Mouse (Mus musculus) cerebellum, adult 2 months (tissue): ENCODE data around the gene Nup133. TPM values are rescaled to one million over a fixed set of nuclear protein-coding genes. Genes with fewer than 3 reads are reported as not detected.

Source experiments
- DNase-seq, 2 experiments: peaks; one replicate each; pipeline ENCODE4 v3.0.0; 2021
- H3K27ac ChIP-seq: fragments of 200-500 bp; 2 replicates; pipeline ENCODE4 v1.5.1; 2012; ENCODE audit warnings: low read length, control low read depth, inconsistent platforms; ENCODE audit not compliant: insufficient read depth
- H3K27me3 ChIP-seq: fragments of 200-500 bp; 2 replicates; pipeline ENCODE4 v1.6.1; 2012; ENCODE audit warnings: inconsistent platforms, mild to moderate bottlenecking, low read length, moderate library complexity; ENCODE audit not compliant: control insufficient read depth, insufficient read depth
- H3K4me1 ChIP-seq: fragments of 200-500 bp; 2 replicates; pipeline ENCODE4 v1.6.1; 2011; ENCODE audit warnings: low read length; ENCODE audit not compliant: control insufficient read depth, insufficient read depth
- H3K4me3 ChIP-seq: fragments of 200-500 bp; replicated peaks from 2 replicates; pipeline ENCODE3; 2011; ENCODE audit warnings: mild to moderate bottlenecking, low read depth, low read length, control low read depth; ENCODE audit not compliant: insufficient read depth
- CTCF ChIP-seq: fragments of 200-500 bp; IDR thresholded peaks from 2 replicates; pipeline ENCODE4 v1.5.1; 2011; ENCODE audit warnings: low read depth, mild to moderate bottlenecking, control low read depth, low read length, moderate library complexity, borderline replicate concordance; ENCODE audit not compliant: insufficient read depth
- POLR2A ChIP-seq: fragments of 200-500 bp; IDR thresholded peaks from 2 replicates; pipeline ENCODE4 v1.6.1; 2011; ENCODE audit warnings: low read length, control low read depth, borderline replicate concordance; ENCODE audit not compliant: insufficient read depth
- WGBS: fragments of 180-500 bp; shearing (Covaris S2); methylation state at CpG from one replicate; pipeline ENCODE4 v1.1.7; 2018; 5-methylcytosine and 5-hydroxymethylcytosine counted together
- polyA plus RNA-seq: library from polyadenylated mRNA; depleted of rRNA; stranded (reverse); fragments of >200 nt; gene quantifications from 2 replicates; pipeline ENCODE4 v1.2.3, GENCODE M21; 2012; rRNA removed

Gene Nup133
- polyA plus RNA-seq, 1 experiment = 21.8 TPM

DNA sequence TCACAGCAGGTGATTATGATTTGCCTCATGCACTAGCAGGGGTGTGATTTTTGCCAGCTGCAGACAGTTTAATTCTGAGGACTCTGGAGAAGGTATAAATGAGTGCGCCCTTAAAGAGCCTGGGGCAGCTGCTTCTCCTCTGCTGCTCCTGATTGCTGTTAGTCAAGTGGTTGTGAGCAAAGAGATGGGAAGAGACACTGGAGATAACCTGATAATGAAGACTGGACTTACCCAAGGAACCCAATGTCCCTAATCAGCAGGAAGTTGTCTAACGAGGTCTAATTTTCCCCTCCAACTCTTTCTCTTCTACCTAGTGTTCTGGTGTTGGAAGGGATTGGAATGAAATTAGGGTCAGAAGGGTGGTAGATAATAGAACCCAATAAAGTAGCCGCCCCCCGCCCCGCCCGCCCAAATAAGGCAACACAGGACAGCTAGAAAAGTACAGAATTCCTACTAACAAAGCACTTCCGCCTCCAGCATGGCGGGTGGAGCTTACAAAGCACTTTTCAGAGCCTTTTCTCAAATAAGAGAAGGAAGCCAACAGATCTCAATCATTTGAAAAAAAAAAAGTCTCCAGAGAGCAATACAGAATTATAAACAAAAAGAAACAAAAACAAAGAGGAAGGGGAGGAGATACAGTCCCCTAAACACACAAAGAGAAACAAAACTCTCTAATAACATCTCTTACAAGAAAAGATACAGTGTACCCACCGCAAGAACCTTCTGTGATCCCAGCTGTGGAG lies 94.2 kb downstream of the Nup133 start:
- no peak for TF ChIP-seq CTCF
- no peak for TF ChIP-seq POLR2A
- DNase-seq = peak in 1 of 2 experiments; percentile 5
- WGBS = 95% methylated on average over 9 of the region's 9 CpGs
- H3K27ac ChIP-seq = no peak overlapping the region
- no peaks in the 10 kb centered on the region for H3K27me3 ChIP-seq
- H3K4me1 ChIP-seq = peaks cover 16% of the 10 kb centered on the region
- no peak overlapping the region for H3K4me3 ChIP-seq

DNA sequence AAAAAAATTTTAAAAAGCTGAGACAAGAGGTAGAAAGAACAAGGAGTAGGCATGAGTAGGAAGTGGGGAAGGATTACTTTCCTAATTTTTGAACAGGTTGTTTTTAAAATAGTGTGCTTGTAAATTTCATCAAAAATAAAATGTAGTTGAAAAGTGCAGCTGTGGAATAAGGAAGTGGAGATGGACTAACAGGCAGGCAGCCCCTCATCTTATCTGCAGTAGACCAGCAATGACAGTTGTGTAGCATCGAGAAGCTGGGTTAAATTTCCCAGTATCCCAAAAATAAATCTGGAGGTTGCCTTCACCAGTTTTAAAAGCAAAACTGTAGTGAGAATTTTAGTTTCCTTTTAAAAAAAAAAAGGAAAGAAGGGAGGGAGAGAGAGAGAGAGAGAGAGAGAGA lies 94.8 kb downstream of the Nup133 start:
- WGBS = 71% methylated on average over 1 of the region's 1 CpGs
- Histone ChIP-seq H3K4me1 (peaks cover 16% of the 10 kb centered on the region), H3K4me3 (no peak overlapping the region), H3K27ac (no peak overlapping the region), H3K27me3 (no peaks in the 10 kb centered on the region)
- DNase-seq = no peak
- TF ChIP-seq CTCF (no peak), POLR2A (no peak)

GRCm38 (mm10) chr8:123851590-123851989 lies 97.5 kb downstream of the Nup133 start:
- H3K27ac ChIP-seq = 0 out of 2 replicates have a peak overlapping the region, but pooled peaks have one; percentile 39
- H3K4me1 ChIP-seq = peaks cover 24% of the 10 kb centered on the region
- peak; percentile 51 to 71 for DNase-seq
- no peak overlapping the region for H3K4me3 ChIP-seq
- 11% methylated on average over 5 of the region's 5 CpGs for WGBS
- TF ChIP-seq CTCF = no peak
- TF ChIP-seq POLR2A = no peak
- H3K27me3 ChIP-seq = no peaks in the 10 kb centered on the region

DNA sequence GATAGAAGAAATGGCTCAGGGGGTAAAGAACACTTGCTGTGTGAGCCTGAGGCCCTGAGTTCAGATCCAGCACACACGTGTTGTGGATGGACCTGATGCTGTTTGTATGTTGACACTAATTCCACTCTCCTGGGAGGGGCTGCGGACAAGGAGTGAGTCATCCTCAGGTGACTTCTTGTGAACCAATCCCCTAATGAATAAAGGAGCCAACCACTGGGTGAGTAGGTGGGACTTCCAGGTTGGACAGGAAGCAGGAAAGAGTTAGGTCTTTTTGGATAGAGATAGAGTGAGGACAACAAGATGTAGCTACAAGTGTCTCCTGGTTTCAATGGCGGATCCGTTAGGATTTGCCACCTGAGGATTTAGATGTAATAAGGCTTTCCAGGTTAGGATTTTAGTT lies 99.7 kb downstream of the Nup133 start:
- H3K27ac ChIP-seq = no peak overlapping the region
- H3K4me3 ChIP-seq = no peak overlapping the region
- DNase-seq = no peak
- no peaks in the 10 kb centered on the region for H3K27me3 ChIP-seq
- 88% methylated on average over 4 of the region's 4 CpGs for WGBS
- peaks cover 32% of the 10 kb centered on the region for H3K4me1 ChIP-seq
- TF ChIP-seq POLR2A (no peak), CTCF (no peak)

- TF ChIP-seq POLR2A (no peak), CTCF (no peak)
- Histone ChIP-seq H3K4me3 (no peak overlapping the region), H3K27me3 (no peaks in the 10 kb centered on the region), H3K4me1 (peaks cover 32% of the 10 kb centered on the region), H3K27ac (peak overlapping the region; percentile 41; the same call in 1 of the 2 replicates)
- peak; percentile 63 to 79 for DNase-seq
- WGBS = 9% methylated on average over 3 of the region's 3 CpGs
These were observed 101.5 kb downstream of the Nup133 start for GRCm38 (mm10) chr8:123847546-123847945.

Other genes starting within 250 kb of the Nup133 start
- gene Rab4a, start 143.3 kb downstream of the Nup133 start, polyA plus RNA-seq = 102 and 111 TPM in 2 replicates
- gene Ccsap, start 89.1 kb downstream of the Nup133 start, polyA plus RNA-seq = 19.6 and 23.5 TPM in 2 replicates
- gene Acta1, start 54.5 kb downstream of the Nup133 start, polyA plus RNA-seq = 5.7 and 7.3 TPM in 2 replicates
- 21.0 and 22.0 TPM in 2 replicates for gene Abcb10, start 33.9 kb upstream of the Nup133 start, polyA plus RNA-seq
- 18.9 TPM in 2 replicates for gene Taf5l, start 72.1 kb upstream of the Nup133 start, polyA plus RNA-seq
- gene Urb2, start 72.2 kb upstream of the Nup133 start, polyA plus RNA-seq = 6.9 and 7.3 TPM in 2 replicates